Mouse (Mus musculus) bone marrow macrophage, adult 2 months (primary cell): Measurements from ENCODE around the gene Ulk4.

ENCODE experiments used
- CTCF ChIP-seq: IDR thresholded peaks from 2 replicates; pipeline ENCODE4 v1.5.1; 2012; ENCODE audit warnings: low read depth, mild to moderate bottlenecking, low read length, moderate library complexity
- POLR2A ChIP-seq: IDR thresholded peaks from 2 replicates; pipeline ENCODE4 v1.6.1; 2012; ENCODE audit warnings: mild to moderate bottlenecking, low read depth, low read length, borderline replicate concordance

- TF ChIP-seq POLR2A: no peak
- no peak for TF ChIP-seq CTCF
Measured at GRCm38 (mm10) chr9:121107643-121108042, 169.4 kb downstream of the Ulk4 start.
